Mouse (Mus musculus) kidney, postnatal 0 days (tissue): ENCODE results near the gene Foxl1. TPM values are rescaled to one million over a fixed set of nuclear protein-coding genes. Genes with fewer than 3 reads are reported as not detected.

ENCODE experiments used
- ATAC-seq: fragments of 200-750 bp; cut with Nextera tagmentation; replicated peaks from 2 replicates; pipeline ENCODE4 v1.8.0; 2017; ENCODE audit warnings: low read depth, moderate number of reproducible peaks, moderate TSS enrichment, moderate library complexity; ENCODE audit not compliant: low FRiP score
- DNase-seq: peaks from one replicate; pipeline ENCODE4 v3.0.0-alpha.2; 2016; ENCODE audit warnings: low spot score
- H3K27ac ChIP-seq: fragments of 300-500 bp; sonication (generic); 2 replicates; pipeline ENCODE4 v1.5.1; 2014; ENCODE audit warnings: mild to moderate bottlenecking
- H3K27me3 ChIP-seq: fragments of 300-500 bp; sonication (generic); 2 replicates; pipeline ENCODE4 v1.6.1; 2014; ENCODE audit warnings: low read length, mixed read lengths; ENCODE audit not compliant: insufficient read depth
- H3K36me3 ChIP-seq: fragments of 300-500 bp; sonication (generic); 2 replicates; pipeline ENCODE4 v1.6.1; 2014; ENCODE audit warnings: low read length, mixed read lengths; ENCODE audit not compliant: insufficient read depth
- H3K4me1 ChIP-seq: fragments of 300-500 bp; sonication (generic); replicated peaks from 2 replicates; pipeline ENCODE4 v1.6.1; 2014; ENCODE audit warnings: antibody characterized with exemption, low read length, mixed read lengths; ENCODE audit not compliant: insufficient read depth
- H3K4me2 ChIP-seq: fragments of 300-500 bp; sonication (generic); 2 replicates; pipeline ENCODE4 v1.6.1; 2014; ENCODE audit warnings: mild to moderate bottlenecking, low read length, moderate library complexity, mixed read lengths
- H3K4me3 ChIP-seq: fragments of 300-500 bp; sonication (generic); replicated peaks from 2 replicates; pipeline ENCODE4 v1.5.1; 2014; ENCODE audit warnings: low read depth, low read length
- H3K9ac ChIP-seq: fragments of 300-500 bp; sonication (generic); 2 replicates; pipeline ENCODE4 v1.6.1; 2014; ENCODE audit warnings: low read depth, low read length
- H3K9me3 ChIP-seq: fragments of 300-500 bp; sonication (generic); replicated peaks from 2 replicates; pipeline ENCODE4 v1.6.1; 2016; ENCODE audit warnings: low read length, inconsistent platforms, mixed read lengths
- CTCF ChIP-seq: IDR thresholded peaks from 2 replicates; pipeline ENCODE4 v1.5.1; 2016; ENCODE audit warnings: antibody characterized with exemption, low read depth, mild to moderate bottlenecking, moderate library complexity
- WGBS: fragments of 180-500 bp; shearing (Covaris S2); extraction: QIAGEN DNeasy Blood & Tissue Kit; methylation state at CpG from one replicate; pipeline ENCODE4 v1.1.7; 2014; 5-methylcytosine and 5-hydroxymethylcytosine counted together
- microRNA-seq: library from miRNA; unstranded; fragments of <30 nt; microRNA quantifications from one replicate; pipeline ENCODE4, GENCODE M21; 2016
- polyA plus RNA-seq: library from polyadenylated mRNA; unstranded; fragments of >200 nt; fragmentation: Nextera tagmentation; extraction: Ambion mirVana; gene quantifications from 2 replicates; pipeline ENCODE4 v1.2.1, GENCODE M21; 2015

Gene Foxl1
- polyA plus RNA-seq, 1 experiment from 2014 or later: 8.3 TPM

GRCm38 (mm10) chr8:121176291-121176690 is 48.6 kb downstream of the Foxl1 start:
- no peak for TF ChIP-seq CTCF
- ATAC-seq (no peak), DNase-seq (peak; percentile 79)
- Histone ChIP-seq H3K36me3 (no peaks in the 10 kb centered on the region), H3K27ac (no peak overlapping the region), H3K9ac (no peak overlapping the region), H3K27me3 (no peaks in the 10 kb centered on the region), H3K4me1 (peaks cover 12% of the 10 kb centered on the region; the same call in 1 of the 2 replicates), H3K9me3 (no peaks in the 10 kb centered on the region), H3K4me3 (no peak overlapping the region), H3K4me2 (no peak overlapping the region)
- 26% methylated on average over 3 of the region's 3 CpGs for WGBS

Small RNA genes lying within 50 kb of the gene (microRNA-seq; reads per million reads assigned to microRNA genes)
- gene Gm27530: not detected

Other genes starting within 250 kb of the Foxl1 start
- gene Foxf1, start 43.6 kb upstream of the Foxl1 start, polyA plus RNA-seq: 0.37 and 1.1 TPM in 2 replicates
- 56.0 and 60.3 TPM in 2 replicates for gene Mthfsd, start 19.5 kb upstream of the Foxl1 start, polyA plus RNA-seq
- gene Foxc2, start 11.8 kb upstream of the Foxl1 start, polyA plus RNA-seq: 33.0 and 42.5 TPM in 2 replicates